Comparison of ENCODE assay signal across 8 mouse cellular contexts in genomic region chr10:79971183-79971497, GRCm38 (mm10). TPM values are rescaled to one million over a fixed set of nuclear protein-coding genes. Genes with fewer than 3 reads are reported as not detected.
DNase-seq lines count a peak whose midpoint lies in the region; ATAC-seq lines count a peak whose summit lies in the region.

No protein-coding gene starts in this region.

- H3K4me1 ChIP-seq in heart, embryonic 12.5 days (replicated peaks), result peaks cover 14% of the 10 kb centered on the region
- peaks cover 3% of the 10 kb centered on the region for H3K4me1 ChIP-seq in liver, embryonic 16.5 days (ENCODE audit: control insufficient read depth, low read depth, low read length)

- peak overlapping the region; percentile 47 for H3K4me3 ChIP-seq in heart, embryonic 12.5 days
- peak overlapping the region; percentile 16 for H3K4me3 ChIP-seq in liver, embryonic 16.5 days (ENCODE audit: low read depth, low read length)

- peak overlapping the region; percentile 80 for H3K4me2 ChIP-seq in heart, embryonic 12.5 days
- H3K4me2 ChIP-seq in liver, embryonic 16.5 days (ENCODE audit: low read depth, low read length), result peak overlapping the region; percentile 40

- H3K27ac ChIP-seq in heart, embryonic 12.5 days (ENCODE audit: poor library complexity, severe bottlenecking), result no peak overlapping the region
- H3K27ac ChIP-seq in liver, embryonic 16.5 days (ENCODE audit: low read length), result no peak overlapping the region

- peak overlapping the region; percentile 62 for H3K9ac ChIP-seq in heart, embryonic 12.5 days
- no peak overlapping the region for H3K9ac ChIP-seq in liver, embryonic 16.5 days (ENCODE audit: low read depth, low read length)

- H3K36me3 ChIP-seq in heart, embryonic 12.5 days, result peaks cover 43% of the 10 kb centered on the region
- peaks cover 16% of the 10 kb centered on the region for H3K36me3 ChIP-seq in liver, embryonic 16.5 days (ENCODE audit: control insufficient read depth, insufficient read depth)

- ATAC-seq in heart, embryonic 12.5 days (ENCODE audit: insufficient number of reproducible peaks, low FRiP score), result no peak
- ATAC-seq in granulocyte monocyte progenitor cell, adult 5-6 weeks (replicated peaks; ENCODE audit: poor library complexity, severe bottlenecking), result peak; percentile 31
- ATAC-seq in liver, embryonic 16.5 days (ENCODE audit: low read depth), result no peak

- H3K9me3 ChIP-seq in heart, embryonic 12.5 days (replicated peaks), result no peaks in the 10 kb centered on the region
- H3K9me3 ChIP-seq in liver, embryonic 16.5 days (replicated peaks; ENCODE audit: control insufficient read depth, low read length), result peaks cover 3% of the 10 kb centered on the region

- WGBS in heart, embryonic 12.5 days, result 5% methylated on average over 21 of the region's 21 CpGs
- 7% methylated on average over 21 of the region's 21 CpGs for WGBS in liver, embryonic 16.5 days (ENCODE audit: insufficient replicate concordance)

- DNase-seq in heart, postnatal 36 days, result no peak
- DNase-seq in R1 (ENCODE audit: low read depth, low spot score), result peak; percentile 57
- no peak for DNase-seq in left cerebral cortex, adult 9 months (ENCODE audit: low spot score in 2 of 2)
- DNase-seq in T-cell, adult 2 months (ENCODE audit: low spot score), result no peak
- no peak for DNase-seq in adrenal gland, adult 18-20 months (ENCODE audit: low spot score in 2 of 2)

- peaks cover 61% of the 10 kb centered on the region for H3K27me3 ChIP-seq in heart, embryonic 12.5 days (replicated peaks)
- peaks cover 35% of the 10 kb centered on the region for H3K27me3 ChIP-seq in liver, embryonic 16.5 days (ENCODE audit: control insufficient read depth, insufficient read depth, low read depth, low read length)

- intact Hi-C loops in heart, postnatal 36 days (cut with DNase I), result no loop called here

RNA-seq across cellular contexts. Expression of gene Grin3b, which starts 0.6 kb away (rescaled TPM):
- 0.12 and 0.29 TPM in 2 replicates for polyA plus RNA-seq in heart, embryonic 12.5 days (2016; fragmentation: Nextera tagmentation; extraction: Ambion mirVana)
- total RNA-seq in heart, postnatal 36 days (2021), result under 1 TPM; 0.27 to 0.28 TPM
- not detected in 2 replicates for total RNA-seq in granulocyte monocyte progenitor cell, adult 5-6 weeks (2014; fragmentation: Nextera tagmentation)
- not detected in 2 replicates for total RNA-seq in granulocyte monocyte progenitor cell, adult 5-6 weeks (2017)
- 0.08 TPM in 1 of 2 replicates, not detected in the other for polyA plus RNA-seq in liver, embryonic 16.5 days (2015; fragmentation: Nextera tagmentation; extraction: Ambion mirVana)
- under 1 TPM in 1 of 2 experiments, not detected in 1; 0.19 TPM for total RNA-seq in adrenal gland, adult 18-20 months (2021)

RNA-seq across cellular contexts. Expression of gene Wdr18, which starts 11.2 kb away (rescaled TPM):
- 78.8 and 89.6 TPM in 2 replicates for polyA plus RNA-seq in heart, embryonic 12.5 days (2016; fragmentation: Nextera tagmentation; extraction: Ambion mirVana)
- 10 to 100 TPM; 25.6 to 28.8 TPM for total RNA-seq in heart, postnatal 36 days (2021)
- total RNA-seq in granulocyte monocyte progenitor cell, adult 5-6 weeks (2014; fragmentation: Nextera tagmentation), result 48.4 and 49.8 TPM in 2 replicates
- total RNA-seq in granulocyte monocyte progenitor cell, adult 5-6 weeks (2017), result 24.6 and 28.2 TPM in 2 replicates
- 42.2 and 44.7 TPM in 2 replicates for polyA plus RNA-seq in liver, embryonic 16.5 days (2015; fragmentation: Nextera tagmentation; extraction: Ambion mirVana)
- 10 to 100 TPM; 37.2 to 40.1 TPM for total RNA-seq in adrenal gland, adult 18-20 months (2021)

RNA-seq across cellular contexts. Expression of gene Tmem259, which starts 13.0 kb away (rescaled TPM):
- polyA plus RNA-seq in heart, embryonic 12.5 days (2016; fragmentation: Nextera tagmentation; extraction: Ambion mirVana), result 20.8 and 20.9 TPM in 2 replicates
- 100 to 1,000 TPM; 107 to 120 TPM for total RNA-seq in heart, postnatal 36 days (2021)
- 38.2 and 63.0 TPM in 2 replicates for total RNA-seq in granulocyte monocyte progenitor cell, adult 5-6 weeks (2014; fragmentation: Nextera tagmentation)
- 43.2 and 54.7 TPM in 2 replicates for total RNA-seq in granulocyte monocyte progenitor cell, adult 5-6 weeks (2017)
- 3.0 and 4.8 TPM in 2 replicates for polyA plus RNA-seq in liver, embryonic 16.5 days (2015; fragmentation: Nextera tagmentation; extraction: Ambion mirVana)
- 100 to 1,000 TPM; 140 to 144 TPM for total RNA-seq in adrenal gland, adult 18-20 months (2021)

RNA-seq across cellular contexts. Expression of gene Cnn2, which starts 17.2 kb away (rescaled TPM):
- 302 and 307 TPM in 2 replicates for polyA plus RNA-seq in heart, embryonic 12.5 days (2016; fragmentation: Nextera tagmentation; extraction: Ambion mirVana)
- total RNA-seq in heart, postnatal 36 days (2021), result 10 to 100 TPM; 29.9 to 30.6 TPM
- 50.6 and 57.5 TPM in 2 replicates for total RNA-seq in granulocyte monocyte progenitor cell, adult 5-6 weeks (2014; fragmentation: Nextera tagmentation)
- 72.7 and 89.8 TPM in 2 replicates for total RNA-seq in granulocyte monocyte progenitor cell, adult 5-6 weeks (2017)
- polyA plus RNA-seq in liver, embryonic 16.5 days (2015; fragmentation: Nextera tagmentation; extraction: Ambion mirVana), result 42.5 and 44.9 TPM in 2 replicates
- total RNA-seq in adrenal gland, adult 18-20 months (2021), result 10 to 100 TPM; 28.5 to 49.0 TPM

RNA-seq across cellular contexts. Expression of gene Abca7, which starts 25.2 kb away (rescaled TPM):
- polyA plus RNA-seq in heart, embryonic 12.5 days (2016; fragmentation: Nextera tagmentation; extraction: Ambion mirVana), result 4.5 and 5.1 TPM in 2 replicates
- 1 to 10 TPM; 7.7 to 7.9 TPM for total RNA-seq in heart, postnatal 36 days (2021)
- 23.0 and 28.8 TPM in 2 replicates for total RNA-seq in granulocyte monocyte progenitor cell, adult 5-6 weeks (2014; fragmentation: Nextera tagmentation)
- 14.7 and 16.0 TPM in 2 replicates for total RNA-seq in granulocyte monocyte progenitor cell, adult 5-6 weeks (2017)
- 8.6 and 9.0 TPM in 2 replicates for polyA plus RNA-seq in liver, embryonic 16.5 days (2015; fragmentation: Nextera tagmentation; extraction: Ambion mirVana)
- 10 to 100 TPM; 20.6 to 22.3 TPM for total RNA-seq in adrenal gland, adult 18-20 months (2021)
